Mouse (Mus musculus) intestine, embryonic 14.5 days (tissue): ENCODE results near the gene Tmem209. TPM values are rescaled to one million over a fixed set of nuclear protein-coding genes. Genes with fewer than 3 reads are reported as not detected.

Experiments used
- ATAC-seq: fragments of 200-750 bp; cut with Nextera tagmentation; replicated peaks from 2 replicates; pipeline ENCODE4 v1.8.0; 2017; ENCODE audit warnings: low read depth, moderate number of reproducible peaks, moderate TSS enrichment, moderate library complexity; ENCODE audit not compliant: low FRiP score, low TSS enrichment
- DNase-seq: peaks from one replicate; pipeline ENCODE4 v3.0.0-alpha.2; 2018; ENCODE audit warnings: low spot score
- H3K27ac ChIP-seq: fragments of 300-500 bp; sonication (generic); 2 replicates; pipeline ENCODE4 v1.5.1; 2014; ENCODE audit warnings: low read depth, mild to moderate bottlenecking, control low read depth
- H3K27me3 ChIP-seq: fragments of 300-500 bp; sonication (generic); replicated peaks from 2 replicates; pipeline ENCODE4 v1.6.1; 2014; ENCODE audit warnings: low read length, control low read depth; ENCODE audit not compliant: control insufficient read depth, insufficient read depth
- H3K36me3 ChIP-seq: fragments of 300-500 bp; sonication (generic); 2 replicates; pipeline ENCODE4 v1.6.1; 2014; ENCODE audit warnings: low read length, control low read depth; ENCODE audit not compliant: control insufficient read depth, insufficient read depth
- H3K4me1 ChIP-seq: fragments of 300-500 bp; sonication (generic); replicated peaks from 2 replicates; pipeline ENCODE4 v1.6.1; 2014; ENCODE audit warnings: low read length, control low read depth, mixed read lengths; ENCODE audit not compliant: control insufficient read depth, insufficient read depth
- H3K4me2 ChIP-seq: fragments of 300-500 bp; sonication (generic); 2 replicates; pipeline ENCODE4 v1.6.1; 2014; ENCODE audit warnings: low read length
- H3K4me3 ChIP-seq: fragments of 300-500 bp; sonication (generic); 2 replicates; pipeline ENCODE4 v1.5.1; 2014; ENCODE audit warnings: low read depth, low read length, control low read depth, mixed read lengths
- H3K9ac ChIP-seq: fragments of 300-500 bp; sonication (generic); 2 replicates; pipeline ENCODE4 v1.6.1; 2014; ENCODE audit warnings: mild to moderate bottlenecking, low read length
- H3K9me3 ChIP-seq: fragments of 300-500 bp; sonication (generic); 2 replicates; pipeline ENCODE4 v1.6.1; 2016; ENCODE audit warnings: low read length, control low read depth; ENCODE audit not compliant: control insufficient read depth
- WGBS: fragments of 180-500 bp; shearing (Covaris S2); extraction: QIAGEN DNeasy Blood & Tissue Kit; methylation state at CpG from one replicate; pipeline ENCODE4 v1.1.7; 2014; 5-methylcytosine and 5-hydroxymethylcytosine counted together
- polyA plus RNA-seq: library from polyadenylated mRNA; unstranded; fragments of >200 nt; fragmentation: Nextera tagmentation; extraction: Ambion mirVana; gene quantifications from 2 replicates; pipeline ENCODE4 v1.2.1, GENCODE M21; 2014

The Tmem209 gene
- polyA plus RNA-seq, 1 experiment from 2014 or later: 40.9 TPM

- no peaks in the 10 kb centered on the region for H3K36me3 ChIP-seq
- no peak overlapping the region for H3K9ac ChIP-seq
- H3K4me2 ChIP-seq: no peak overlapping the region
- no peak for ATAC-seq
- peak overlapping the region; percentile 92 for H3K27ac ChIP-seq
- H3K4me3 ChIP-seq: no peak overlapping the region
- no peak for DNase-seq
- no peaks in the 10 kb centered on the region for H3K9me3 ChIP-seq
- WGBS: 78% methylated on average over 13 of the region's 13 CpGs
- H3K4me1 ChIP-seq: peaks cover 26% of the 10 kb centered on the region
- H3K27me3 ChIP-seq: no peaks in the 10 kb centered on the region
Measured at GRCm38 (mm10) chr6:30461755-30462344, 47.7 kb downstream of the Tmem209 start.

- peak; percentile 89 for DNase-seq
- Histone ChIP-seq H3K9ac (peak overlapping the region; percentile 61), H3K27ac (peak overlapping the region; percentile 92), H3K4me1 (peaks cover 26% of the 10 kb centered on the region), H3K27me3 (no peaks in the 10 kb centered on the region), H3K36me3 (no peaks in the 10 kb centered on the region), H3K9me3 (no peaks in the 10 kb centered on the region), H3K4me2 (peak overlapping the region; percentile 66), H3K4me3 (0 out of 2 replicates have a peak overlapping the region, but pooled peaks have one; percentile 8)
- peak; percentile 89 for ATAC-seq
- WGBS: 11% methylated on average over 19 of the region's 19 CpGs
Measured at GRCm38 (mm10) chr6:30460750-30461446, 48.7 kb downstream of the Tmem209 start.

- H3K27me3 ChIP-seq: no peaks in the 10 kb centered on the region
- DNase-seq (peak; percentile 94), ATAC-seq (no peak)
- peak overlapping the region; percentile 61 for H3K9ac ChIP-seq
- peaks cover 26% of the 10 kb centered on the region for H3K4me1 ChIP-seq
- 6% methylated on average over 40 of the region's 40 CpGs for WGBS
- peak overlapping the region; percentile 66 for H3K4me2 ChIP-seq
- H3K36me3 ChIP-seq: peaks cover 5% of the 10 kb centered on the region; the same call in 1 of the 2 replicates
- H3K9me3 ChIP-seq: no peaks in the 10 kb centered on the region
- peak overlapping the region; percentile 39 for H3K4me3 ChIP-seq
- peak overlapping the region; percentile 92 for H3K27ac ChIP-seq
Measured at GRCm38 (mm10) chr6:30459811-30460749, 49.5 kb downstream of the Tmem209 start.

GRCm38 (mm10) chr6:30459056-30459747 is 50.4 kb downstream of the Tmem209 start:
- H3K27me3 ChIP-seq: no peaks in the 10 kb centered on the region
- no peaks in the 10 kb centered on the region for H3K9me3 ChIP-seq
- no peak for ATAC-seq
- H3K36me3 ChIP-seq: peaks cover 12% of the 10 kb centered on the region; the same call in 1 of the 2 replicates
- peak overlapping the region; percentile 39 for H3K4me3 ChIP-seq
- H3K4me2 ChIP-seq: peak overlapping the region; percentile 66
- WGBS: 78% methylated on average over 16 of the region's 16 CpGs
- DNase-seq: no peak
- H3K27ac ChIP-seq: peak overlapping the region; percentile 92; the same call in 1 of the 2 replicates
- H3K4me1 ChIP-seq: peaks cover 26% of the 10 kb centered on the region
- H3K9ac ChIP-seq: peak overlapping the region; percentile 61

GRCm38 (mm10) chr6:30458626-30459025 is 51.0 kb downstream of the Tmem209 start:
- H3K9me3 ChIP-seq: no peaks in the 10 kb centered on the region
- ATAC-seq (no peak), DNase-seq (no peak)
- peaks cover 17% of the 10 kb centered on the region for H3K36me3 ChIP-seq
- 86% methylated on average over 5 of the region's 5 CpGs for WGBS
- H3K4me1 ChIP-seq: peaks cover 26% of the 10 kb centered on the region
- H3K4me3 ChIP-seq: no peak overlapping the region
- H3K9ac ChIP-seq: no peak overlapping the region
- no peak overlapping the region for H3K27ac ChIP-seq
- no peak overlapping the region for H3K4me2 ChIP-seq
- H3K27me3 ChIP-seq: no peaks in the 10 kb centered on the region

- Histone ChIP-seq H3K27me3 (no peaks in the 10 kb centered on the region), H3K27ac (no peak overlapping the region), H3K4me1 (peaks cover 21% of the 10 kb centered on the region), H3K9me3 (no peaks in the 10 kb centered on the region), H3K9ac (no peak overlapping the region), H3K4me2 (no peak overlapping the region), H3K36me3 (peaks cover 25% of the 10 kb centered on the region), H3K4me3 (no peak overlapping the region)
- ATAC-seq (no peak), DNase-seq (no peak)
- WGBS: 93% methylated on average over 7 of the region's 7 CpGs
Measured at GRCm38 (mm10) chr6:30456991-30457390, 52.6 kb downstream of the Tmem209 start.

GRCm38 (mm10) chr6:30439576-30439975 is 70.0 kb downstream of the Tmem209 start:
- no peak for ATAC-seq
- H3K4me2 ChIP-seq: no peak overlapping the region
- no peaks in the 10 kb centered on the region for H3K4me1 ChIP-seq
- WGBS: 96% methylated on average over 10 of the region's 10 CpGs
- H3K36me3 ChIP-seq: peaks cover 40% of the 10 kb centered on the region
- no peak overlapping the region for H3K9ac ChIP-seq
- H3K27ac ChIP-seq: no peak overlapping the region
- no peak overlapping the region for H3K4me3 ChIP-seq
- no peaks in the 10 kb centered on the region for H3K9me3 ChIP-seq
- no peaks in the 10 kb centered on the region for H3K27me3 ChIP-seq
- DNase-seq: no peak

- Histone ChIP-seq H3K27ac (no peak overlapping the region), H3K4me2 (no peak overlapping the region), H3K27me3 (no peaks in the 10 kb centered on the region), H3K4me3 (no peak overlapping the region), H3K36me3 (peaks cover 23% of the 10 kb centered on the region), H3K9me3 (no peaks in the 10 kb centered on the region), H3K9ac (no peak overlapping the region), H3K4me1 (no peaks in the 10 kb centered on the region)
- WGBS: 33% methylated on average over 3 of the region's 3 CpGs
- no peak for ATAC-seq
- no peak for DNase-seq
Measured at GRCm38 (mm10) chr6:30437054-30437453, 72.5 kb downstream of the Tmem209 start.
